Mouse (Mus musculus) urinary bladder, adult 18-20 months (tissue): ENCODE results near the gene Mpeg1.

ENCODE experiments used
- DNase-seq, 2 experiments: peaks; one replicate each; pipeline ENCODE4 v3.0.0; 2022; ENCODE audit warnings: low spot score in 2 of 2, mixed read lengths in 2 of 2

Mpeg1 gene

GRCm38 (mm10) chr19:12465530-12466144 lies 5.1 kb downstream of the Mpeg1 start:
- no peak for DNase-seq

- DNase-seq = peak in 1 of 2 experiments; percentile 41
These were observed 5.6 kb downstream of the Mpeg1 start for GRCm38 (mm10) chr19:12466204-12466603.

GRCm38 (mm10) chr19:12467436-12467835 lies 6.9 kb downstream of the Mpeg1 start:
- DNase-seq = peak in 1 of 2 experiments; percentile 0

- DNase-seq = no peak
These were observed 11.3 kb downstream of the Mpeg1 start for GRCm38 (mm10) chr19:12471866-12472265.

- no peak for DNase-seq
These were observed 11.9 kb downstream of the Mpeg1 start for GRCm38 (mm10) chr19:12472381-12472976.

GRCm38 (mm10) chr19:12473201-12473641 lies 12.6 kb downstream of the Mpeg1 start:
- DNase-seq = no peak

- no peak for DNase-seq
These were observed 13.4 kb downstream of the Mpeg1 start for GRCm38 (mm10) chr19:12473951-12474350.

GRCm38 (mm10) chr19:12475380-12476250 lies 15.0 kb downstream of the Mpeg1 start:
- DNase-seq = peak; percentile 83 to 93

GRCm38 (mm10) chr19:12476721-12477270 lies 16.2 kb downstream of the Mpeg1 start:
- DNase-seq = no peak

GRCm38 (mm10) chr19:12478369-12478768 lies 17.8 kb downstream of the Mpeg1 start:
- no peak for DNase-seq

GRCm38 (mm10) chr19:12483782-12484181 lies 23.2 kb downstream of the Mpeg1 start:
- no peak for DNase-seq

GRCm38 (mm10) chr19:12484210-12484609 lies 23.6 kb downstream of the Mpeg1 start:
- no peak for DNase-seq

- DNase-seq = no peak
These were observed 24.6 kb downstream of the Mpeg1 start for GRCm38 (mm10) chr19:12485223-12485622.

- DNase-seq = no peak
These were observed 25.1 kb downstream of the Mpeg1 start for GRCm38 (mm10) chr19:12485631-12486030.

GRCm38 (mm10) chr19:12486875-12487274 lies 26.3 kb downstream of the Mpeg1 start:
- DNase-seq = peak in 1 of 2 experiments; percentile 82

- no peak for DNase-seq
These were observed 27.1 kb downstream of the Mpeg1 start for GRCm38 (mm10) chr19:12487511-12488204.

- DNase-seq = peak in 1 of 2 experiments; percentile 80
These were observed 27.8 kb downstream of the Mpeg1 start for GRCm38 (mm10) chr19:12488205-12488966.

GRCm38 (mm10) chr19:12488969-12489674 lies 28.5 kb downstream of the Mpeg1 start:
- DNase-seq = no peak

GRCm38 (mm10) chr19:12489675-12490570 lies 29.3 kb downstream of the Mpeg1 start:
- no peak for DNase-seq
